Mouse (Mus musculus) olfactory bulb, adult 2 months (tissue): ENCODE results near the gene Ndufaf2.

Source experiments
- CTCF ChIP-seq: fragments of 200-500 bp; IDR thresholded peaks from 2 replicates; pipeline ENCODE4 v1.5.1; 2012; ENCODE audit warnings: low read depth, mild to moderate bottlenecking, low read length, moderate library complexity; ENCODE audit not compliant: insufficient read depth
- POLR2A ChIP-seq: fragments of 200-500 bp; IDR thresholded peaks from 2 replicates; pipeline ENCODE4 v1.6.1; 2012; ENCODE audit warnings: mild to moderate bottlenecking, low read depth, low read length, moderate library complexity; ENCODE audit not compliant: insufficient read depth

- no peak for TF ChIP-seq POLR2A
- TF ChIP-seq CTCF, result no peak
Measured at GRCm38 (mm10) chr13:108187994-108188393, 29.6 kb upstream of the Ndufaf2 start.
